Mouse (Mus musculus): Measurements from ENCODE around the gene Map1b. TPM values are rescaled to one million over a fixed set of nuclear protein-coding genes. Genes with fewer than 3 reads are reported as not detected.
A peak's percentile ranks its signal among the peaks of the same experiment; 100 is the strongest.

Gene Map1b
- total RNA-seq, 2 experiments from 2014 or later: 630 to 695 TPM

DNA sequence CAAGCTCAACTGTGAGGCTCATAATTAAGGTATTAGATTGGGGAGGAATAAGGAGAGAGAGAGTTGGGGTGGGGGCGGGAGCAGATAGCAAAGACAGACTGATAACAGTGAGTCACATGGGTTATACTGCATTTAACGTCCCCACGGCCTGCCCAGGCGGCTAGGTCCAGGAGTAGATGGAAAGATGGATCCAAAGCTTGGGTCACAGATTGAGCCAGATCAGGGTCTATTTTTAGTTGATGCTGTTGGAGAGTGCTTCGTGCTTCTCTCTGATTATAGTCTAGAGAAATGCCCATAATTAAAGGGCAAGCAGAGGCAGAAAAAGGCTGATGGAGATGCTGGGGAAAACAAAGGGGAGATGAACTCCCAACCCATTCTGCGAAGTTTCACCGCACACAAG lies 61.4 kb downstream of the Map1b start:
- intact Hi-C loops (cut with DNase I): no loop called here
- no peak for DNase-seq (ENCODE audit: extremely low spot score in 1 of 2, low spot score in 2 of 2)
- Histone ChIP-seq H3K27ac (no peak overlapping the region), H3K4me3 (no peak overlapping the region)
- TF ChIP-seq CTCF (IDR thresholded peaks at IDR 0.05): no peak

DNA sequence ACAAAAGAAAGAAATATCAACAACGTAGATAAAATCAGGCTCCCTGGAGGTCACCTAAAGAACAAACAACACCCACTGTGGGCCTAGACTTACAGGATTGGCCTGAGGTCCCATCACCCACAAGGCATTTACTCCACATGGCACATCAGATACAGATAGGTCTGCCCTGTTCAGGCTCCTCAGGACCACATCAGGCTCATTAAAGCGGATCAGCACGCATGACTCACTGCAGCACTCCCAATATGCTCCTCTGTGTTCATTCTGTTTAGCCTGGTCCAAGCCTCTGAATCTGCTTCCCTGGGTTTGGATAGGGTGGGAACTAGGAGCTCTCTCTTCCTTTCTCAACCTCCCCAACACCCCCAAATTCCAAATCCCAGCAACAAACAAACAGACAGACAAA lies 63.9 kb downstream of the Map1b start:
- H3K4me3 ChIP-seq: no peak overlapping the region
- no peak overlapping the region for H3K27ac ChIP-seq
- no peak for TF ChIP-seq CTCF (IDR thresholded peaks at IDR 0.05)
- DNase-seq (ENCODE audit: extremely low spot score in 1 of 2, low spot score in 2 of 2): no peak
- intact Hi-C loops (cut with DNase I): no loop called here

DNA sequence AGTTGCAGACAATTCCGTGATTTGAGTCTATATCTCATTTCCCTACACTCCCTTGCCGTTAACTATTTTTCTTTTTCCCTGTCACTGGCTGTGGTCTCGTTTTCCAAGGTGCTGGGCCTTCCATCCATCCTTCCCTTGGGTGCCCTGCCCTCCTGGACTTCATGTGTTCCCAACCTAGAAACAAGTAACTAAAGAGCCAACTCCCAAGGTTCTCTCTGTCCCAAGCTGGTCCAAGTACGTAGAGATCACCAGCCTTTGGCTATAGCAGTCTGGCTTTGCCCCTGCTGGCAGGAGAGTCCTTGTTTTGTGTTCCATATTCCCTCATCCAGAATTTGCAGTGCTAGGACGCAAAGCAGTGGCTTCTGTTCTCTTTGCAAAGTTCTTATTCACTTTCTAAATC lies 65.1 kb downstream of the Map1b start:
- intact Hi-C loops (cut with DNase I): no loop called here
- peak overlapping the region; percentile 1; the same call in 1 of the 2 replicates for H3K27ac ChIP-seq
- H3K4me3 ChIP-seq: no peak overlapping the region

DNA sequence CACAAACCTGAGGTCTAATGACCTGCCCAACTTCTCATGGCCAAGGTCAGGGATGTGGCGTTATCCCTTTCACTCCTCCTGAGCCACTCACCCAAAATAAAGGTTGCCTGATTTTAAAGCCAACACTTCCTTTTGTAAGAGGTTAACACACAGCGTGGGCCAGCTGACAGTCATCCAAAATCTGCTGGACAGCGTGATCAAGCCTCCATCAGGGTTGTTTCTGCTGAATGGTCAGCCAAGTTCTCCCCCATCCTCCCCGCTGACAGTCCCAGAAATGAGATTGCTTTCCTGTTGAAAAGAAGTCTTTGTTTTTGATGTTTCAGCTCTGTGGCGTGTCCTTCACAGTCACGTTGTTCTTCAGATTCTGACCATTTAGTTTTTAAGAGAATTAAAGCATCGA lies 65.6 kb downstream of the Map1b start:
- no peak for TF ChIP-seq CTCF (IDR thresholded peaks at IDR 0.05)
- DNase-seq (ENCODE audit: extremely low spot score in 1 of 2, low spot score in 2 of 2): no peak
- intact Hi-C loops (cut with DNase I): no loop called here
- peak overlapping the region; percentile 1; the same call in 1 of the 2 replicates for H3K27ac ChIP-seq
- H3K4me3 ChIP-seq: no peak overlapping the region

More for the DNA sequence above, 65.1 kb downstream of the Map1b start:
- TF ChIP-seq CTCF (IDR thresholded peaks at IDR 0.05): no peak
- no peak for DNase-seq (ENCODE audit: extremely low spot score in 1 of 2, low spot score in 2 of 2)

DNA sequence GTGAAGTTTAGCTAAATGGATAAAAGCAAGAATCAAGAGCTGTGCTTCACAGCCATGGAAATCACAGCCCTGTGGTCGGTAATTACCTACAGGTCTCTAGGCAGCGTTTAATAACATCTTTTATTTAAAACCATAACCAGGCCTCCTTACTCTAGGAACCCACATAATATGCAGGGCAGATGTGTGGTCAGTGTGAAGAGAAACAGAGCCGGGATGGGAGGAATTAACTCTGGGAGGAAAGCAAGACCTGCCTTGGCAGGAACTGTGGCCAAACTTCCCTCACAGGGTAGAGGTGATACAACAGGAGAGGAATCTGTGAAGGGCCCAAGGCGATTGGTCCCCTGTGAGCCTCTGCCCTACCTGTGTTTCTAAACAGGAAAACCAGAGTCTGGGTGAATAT lies 66.8 kb downstream of the Map1b start:
- intact Hi-C loops (cut with DNase I): loop anchor here (5.0 kb wide), 1 partner anchor 63 kb away; no protein-coding TSS in a partner anchor
- no peak overlapping the region for H3K27ac ChIP-seq
- DNase-seq (ENCODE audit: extremely low spot score in 1 of 2, low spot score in 2 of 2): no peak

DNA sequence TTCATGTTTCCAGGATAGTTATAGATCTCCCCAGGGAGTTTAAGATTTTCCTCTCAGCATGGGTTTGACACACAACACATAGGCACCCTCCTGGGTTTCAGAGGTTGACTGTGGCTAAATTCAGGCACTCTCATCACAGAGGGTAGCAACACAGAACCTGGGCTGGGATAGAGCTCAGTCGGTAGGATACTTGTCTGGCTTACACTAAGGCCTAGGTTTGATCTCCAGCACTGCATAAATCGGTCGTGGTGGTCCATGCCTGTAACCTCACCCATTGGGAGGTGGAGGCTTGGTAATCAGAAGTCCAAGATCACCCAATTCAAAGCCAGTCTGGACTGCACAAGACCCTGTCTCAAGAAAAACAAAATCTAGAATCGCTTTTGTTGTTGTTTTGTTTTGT lies 68.1 kb downstream of the Map1b start:
- Histone ChIP-seq H3K27ac (peak overlapping the region; percentile 21; the same call in 1 of the 2 replicates), H3K4me3 (no peak overlapping the region)
- no peak for DNase-seq (ENCODE audit: extremely low spot score in 1 of 2, low spot score in 2 of 2)
- intact Hi-C loops (cut with DNase I): loop anchor here (5.0 kb wide), 1 partner anchor 64 kb away; no protein-coding TSS in a partner anchor
- TF ChIP-seq CTCF (IDR thresholded peaks at IDR 0.05): no peak

More for the DNA sequence above, 66.8 kb downstream of the Map1b start:
- H3K4me3 ChIP-seq: no peak overlapping the region
- TF ChIP-seq CTCF (IDR thresholded peaks at IDR 0.05): no peak

DNA sequence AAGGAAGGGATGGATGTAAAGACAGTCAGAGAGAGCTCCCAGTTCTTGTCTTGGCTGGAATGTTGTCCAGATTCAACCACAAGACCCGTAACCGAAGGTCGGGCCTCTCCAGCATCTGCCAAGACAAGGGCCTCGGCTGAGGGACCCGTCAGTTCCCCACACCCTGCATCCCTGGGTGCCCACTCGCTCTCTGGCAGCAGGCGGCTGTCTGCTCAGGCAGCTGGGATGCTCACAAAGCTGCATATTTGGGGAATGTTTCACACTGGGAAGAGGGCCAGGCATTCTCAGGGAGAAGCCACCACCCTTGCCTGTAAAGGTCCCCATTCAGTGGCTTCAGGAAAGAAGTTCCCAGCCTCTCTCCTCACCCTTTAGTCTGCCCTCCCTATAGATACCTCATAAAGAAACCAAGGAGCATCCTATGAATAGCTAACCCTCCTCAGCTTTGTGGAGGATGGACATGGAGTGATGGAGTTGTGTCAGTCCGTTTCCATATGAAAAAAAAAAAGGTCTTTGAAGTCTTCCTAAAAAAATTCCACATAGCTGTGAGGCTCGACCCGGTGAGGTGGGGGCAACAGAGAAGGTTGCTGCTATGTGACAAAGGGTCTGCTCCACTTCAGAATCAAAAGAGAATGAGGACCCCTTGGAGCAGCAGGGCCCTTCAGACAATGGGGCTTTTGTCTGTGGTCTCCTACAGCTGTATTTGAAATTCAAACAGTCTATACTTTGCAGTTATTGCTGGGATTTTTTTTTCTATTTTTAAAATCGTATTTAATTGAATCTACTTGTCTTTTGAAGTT lies 68.7 kb downstream of the Map1b start:
- TF ChIP-seq CTCF (IDR thresholded peaks at IDR 0.05): no peak; the same call in 1 of the 2 replicates
- intact Hi-C loops (cut with DNase I): loop anchor here (5.0 kb wide), 1 partner anchor 65 kb away; no protein-coding TSS in a partner anchor
- H3K27ac ChIP-seq: peak overlapping the region; percentile 16
- peak overlapping the region; percentile 2; the same call in 1 of the 2 replicates for H3K4me3 ChIP-seq
- peak; percentile 50 to 63 for DNase-seq (ENCODE audit: extremely low spot score in 1 of 2, low spot score in 2 of 2)

DNA sequence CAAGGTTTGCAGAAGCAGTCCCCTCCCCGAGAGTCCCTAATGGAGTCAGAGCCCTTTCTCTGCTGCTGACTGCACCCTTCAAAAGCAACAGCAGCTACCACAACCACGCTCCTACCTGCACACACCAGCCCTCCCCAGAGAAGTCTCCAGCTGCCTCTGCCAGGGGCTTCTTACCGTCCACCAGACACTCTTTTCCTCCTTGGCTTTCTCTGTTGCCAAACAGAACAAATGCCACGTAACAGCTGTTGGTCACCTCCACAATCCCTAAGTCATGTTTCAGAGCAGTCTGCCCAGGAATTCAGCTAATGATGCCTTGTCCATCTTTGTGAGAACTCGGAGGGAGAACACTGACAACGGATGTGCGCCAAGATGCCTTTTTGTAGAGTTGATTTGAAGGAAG lies 69.3 kb downstream of the Map1b start:
- Histone ChIP-seq H3K27ac (peak overlapping the region; percentile 16), H3K4me3 (peak overlapping the region; percentile 2; the same call in 1 of the 2 replicates)
- no peak for DNase-seq (ENCODE audit: extremely low spot score in 1 of 2, low spot score in 2 of 2)
- intact Hi-C loops (cut with DNase I): loop anchor here (5.0 kb wide), 1 partner anchor 65 kb away; no protein-coding TSS in a partner anchor
- no peak for TF ChIP-seq CTCF (IDR thresholded peaks at IDR 0.05)

DNA sequence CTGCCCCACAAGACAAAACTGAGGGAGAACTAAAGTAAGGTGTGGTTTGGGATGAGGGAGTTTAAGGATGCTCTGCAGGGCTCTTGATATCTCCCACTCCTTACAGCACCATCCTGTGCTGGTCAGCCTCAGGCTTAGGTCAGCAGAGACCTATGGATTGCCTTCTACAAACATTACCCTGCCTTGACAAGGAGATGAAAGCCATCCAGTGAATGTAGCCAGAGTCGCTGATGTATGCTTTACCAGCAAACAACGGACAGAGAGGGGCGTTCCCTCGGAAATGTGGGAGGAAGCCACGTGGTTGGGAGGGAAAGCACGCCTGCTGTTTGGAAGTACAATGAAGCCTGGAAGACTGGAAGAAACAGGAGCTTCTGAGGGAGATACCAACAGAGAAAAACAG lies 71.5 kb downstream of the Map1b start:
- TF ChIP-seq CTCF (IDR thresholded peaks at IDR 0.05): no peak
- intact Hi-C loops (cut with DNase I): loop anchor here (5.0 kb wide), 2 partner anchors 42 to 67 kb away; no protein-coding TSS in a partner anchor
- peak overlapping the region; percentile 6 for H3K27ac ChIP-seq
- DNase-seq (ENCODE audit: extremely low spot score in 1 of 2, low spot score in 2 of 2): no peak
- H3K4me3 ChIP-seq: no peak overlapping the region

DNA sequence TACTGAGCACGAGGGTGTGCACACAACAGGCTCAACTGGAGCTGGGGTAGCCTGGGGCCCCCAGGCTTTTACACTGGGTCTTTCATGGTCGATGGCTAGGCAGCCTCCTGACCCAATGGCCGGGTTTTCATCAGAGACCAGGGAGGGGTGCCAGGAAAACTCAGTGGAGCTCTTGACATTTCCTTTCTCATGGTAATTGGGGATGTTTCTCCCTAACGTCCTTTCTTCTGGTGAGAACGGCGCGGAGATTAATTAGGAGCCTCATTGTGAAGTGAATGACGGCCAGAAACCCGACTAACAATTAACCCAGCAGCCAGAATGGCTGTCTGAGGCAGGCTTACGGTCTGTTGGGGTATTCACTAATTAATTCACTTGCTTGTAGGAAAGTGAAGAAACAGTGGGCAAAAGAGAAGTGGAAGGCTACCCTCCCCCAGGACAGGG lies 71.9 kb downstream of the Map1b start:
- H3K27ac ChIP-seq: peak overlapping the region; percentile 6
- DNase-seq (ENCODE audit: extremely low spot score in 1 of 2, low spot score in 2 of 2): no peak
- H3K4me3 ChIP-seq: no peak overlapping the region
- intact Hi-C loops (cut with DNase I): loop anchor here (5.0 kb wide), 1 partner anchor 43 kb away; no protein-coding TSS in a partner anchor
- TF ChIP-seq CTCF (IDR thresholded peaks at IDR 0.05): no peak

DNA sequence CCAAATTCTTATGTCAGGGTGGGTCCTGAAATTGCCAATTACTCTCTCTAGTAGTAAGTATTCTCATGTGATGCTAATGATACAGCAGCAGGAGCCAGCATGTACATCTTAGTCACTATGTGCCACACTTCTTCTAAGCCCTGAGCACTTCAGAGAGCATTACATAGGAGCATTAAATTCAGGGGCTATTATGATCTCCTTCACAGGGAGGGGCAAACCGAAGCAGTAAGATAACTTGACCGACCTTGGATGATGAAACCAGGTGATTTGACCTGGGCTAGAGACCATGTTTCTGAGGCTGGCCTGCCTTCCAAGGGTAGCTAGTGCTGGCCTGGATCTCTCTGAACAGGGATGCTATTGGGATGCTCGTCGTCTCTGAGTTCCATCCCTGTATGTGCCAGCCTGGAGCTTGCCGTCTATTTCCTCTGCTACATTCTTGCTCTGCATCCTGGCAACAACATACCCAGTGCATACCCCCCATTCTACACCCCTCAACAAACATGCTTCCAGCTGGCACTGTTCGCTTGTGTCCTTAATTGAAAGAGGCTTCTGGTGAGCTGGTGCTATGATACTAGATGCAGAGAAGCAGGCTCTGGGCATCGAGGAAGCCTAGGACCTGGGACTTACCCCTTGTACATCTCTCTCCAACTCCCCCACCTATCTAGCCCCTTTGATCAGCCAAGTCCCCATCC lies 72.7 kb downstream of the Map1b start:
- Histone ChIP-seq H3K27ac (0 out of 2 replicates have a peak overlapping the region, but pooled peaks have one; percentile 32), H3K4me3 (no peak overlapping the region)
- intact Hi-C loops (cut with DNase I): loop anchor here (5.0 kb wide), 1 partner anchor 44 kb away; no protein-coding TSS in a partner anchor
- no peak for DNase-seq (ENCODE audit: extremely low spot score in 1 of 2, low spot score in 2 of 2)
- TF ChIP-seq CTCF (IDR thresholded peaks at IDR 0.05): no peak
